Mouse (Mus musculus) gastrocnemius, adult 8-10 months (tissue): ENCODE data around the gene Sipa1l3. TPM values are rescaled to one million over a fixed set of nuclear protein-coding genes. Genes with fewer than 3 reads are reported as not detected.

Experiments
- DNase-seq, 2 experiments: peaks; one replicate each; pipeline ENCODE4 v3.0.0; 2022; ENCODE audit warnings: low spot score in 2 of 2
- total RNA-seq, 4 experiments: library from RNA; stranded (reverse); gene quantifications; 2 replicates each; pipeline ENCODE4 v1.2.4; 2022

Gene Sipa1l3
- total RNA-seq, 4 experiments from 2014 or later = 5.3 to 7.0 (median 6.2) TPM

DNA sequence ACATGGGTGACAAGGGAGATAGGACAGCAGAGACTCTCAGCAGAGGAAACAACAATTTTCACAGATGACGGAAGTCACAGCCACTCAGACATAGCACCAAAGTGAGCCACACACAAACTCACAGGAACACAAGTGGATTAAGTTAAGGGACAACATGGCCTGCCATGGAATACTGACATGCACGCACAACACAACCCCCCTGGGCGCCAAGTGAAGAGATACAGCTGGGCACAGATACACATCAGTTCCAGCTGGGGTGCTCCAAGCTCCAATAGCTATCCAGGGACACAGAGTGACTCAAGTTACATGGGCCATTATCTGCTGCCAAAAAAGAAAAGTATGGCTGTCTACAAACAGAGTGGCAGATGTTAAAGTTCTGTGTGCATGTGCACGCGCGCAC lies 228.6 kb downstream of the Sipa1l3 start:
- DNase-seq = no peak

DNA sequence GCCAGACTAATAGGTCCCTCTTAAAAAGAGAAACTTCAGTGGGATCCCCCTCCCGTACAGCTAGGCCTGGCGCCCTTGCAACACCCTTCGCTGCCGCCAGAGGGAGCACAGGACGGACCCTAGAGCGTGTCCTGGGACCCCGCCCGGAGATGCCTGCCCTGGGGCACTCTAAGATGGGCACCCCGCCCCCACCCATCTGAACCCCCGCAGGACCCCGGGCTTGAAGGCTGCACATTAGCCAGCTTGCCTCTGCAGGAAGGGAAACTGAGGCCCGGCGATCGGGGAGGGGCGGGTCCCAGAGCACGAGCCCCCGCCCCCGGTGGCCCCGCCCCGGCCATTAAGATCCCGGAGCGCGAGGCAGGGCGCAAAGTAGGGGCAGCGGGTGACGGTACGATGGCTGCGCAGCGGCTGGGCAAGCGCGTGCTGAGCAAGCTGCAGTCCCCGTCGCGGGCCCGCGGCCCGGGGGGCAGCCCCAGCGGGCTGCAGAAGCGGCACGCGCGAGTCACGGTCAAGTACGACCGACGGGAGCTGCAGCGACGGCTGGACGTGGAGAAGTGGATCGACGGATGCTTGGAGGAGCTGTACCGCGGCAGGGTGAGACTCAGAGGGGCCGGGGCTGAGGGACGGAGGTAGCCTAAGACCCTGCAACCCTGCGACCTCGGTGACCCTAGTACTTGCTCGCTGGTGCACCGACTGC lies 229.4 kb downstream of the Sipa1l3 start, which contains the start of gene Ppp1r14a:
Ppp1r14a (plus strand) TSS at position 367 of the 697 bp plus-strand sequence.
- peak; percentile 55 to 57 for DNase-seq

DNA sequence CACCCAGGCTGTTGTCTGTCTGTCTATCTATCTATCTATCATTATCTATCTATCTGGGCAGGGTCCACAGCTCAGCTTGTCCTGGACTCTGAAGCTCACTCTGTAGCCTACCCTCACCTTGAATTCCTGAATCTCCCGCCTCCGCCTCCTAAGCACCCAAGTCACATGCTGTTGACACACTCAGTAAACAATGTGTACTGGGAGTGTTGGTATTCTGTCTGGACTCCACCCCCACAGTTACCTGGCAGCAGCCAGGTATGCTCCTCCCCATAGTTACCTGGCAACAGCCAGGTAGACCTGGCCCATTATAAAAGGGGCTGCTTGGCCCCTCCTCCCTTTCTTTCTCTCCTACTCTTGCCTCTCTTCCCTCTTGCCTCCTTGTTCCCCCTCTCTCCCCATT lies 230.4 kb downstream of the Sipa1l3 start:
- no peak for DNase-seq

DNA sequence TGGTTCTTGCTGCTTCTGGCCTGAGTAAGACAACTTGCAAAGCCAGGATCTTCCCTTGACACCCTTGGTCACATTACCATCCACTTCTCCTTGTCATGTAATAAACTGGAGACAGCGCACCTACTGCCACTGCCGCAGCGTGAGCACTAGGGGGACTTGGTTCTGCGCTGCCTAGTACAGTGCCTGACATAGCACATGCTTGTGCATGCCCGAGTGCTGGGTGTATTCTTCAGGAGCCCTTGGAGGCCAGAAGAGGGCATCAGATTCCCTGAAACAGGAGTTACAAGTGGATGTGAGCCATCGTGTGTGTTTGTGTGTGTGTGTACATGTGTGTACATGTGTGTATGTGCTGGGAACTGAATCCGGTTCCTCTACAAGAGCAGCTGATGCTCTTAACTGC lies 231.0 kb downstream of the Sipa1l3 start:
- DNase-seq = no peak

DNA sequence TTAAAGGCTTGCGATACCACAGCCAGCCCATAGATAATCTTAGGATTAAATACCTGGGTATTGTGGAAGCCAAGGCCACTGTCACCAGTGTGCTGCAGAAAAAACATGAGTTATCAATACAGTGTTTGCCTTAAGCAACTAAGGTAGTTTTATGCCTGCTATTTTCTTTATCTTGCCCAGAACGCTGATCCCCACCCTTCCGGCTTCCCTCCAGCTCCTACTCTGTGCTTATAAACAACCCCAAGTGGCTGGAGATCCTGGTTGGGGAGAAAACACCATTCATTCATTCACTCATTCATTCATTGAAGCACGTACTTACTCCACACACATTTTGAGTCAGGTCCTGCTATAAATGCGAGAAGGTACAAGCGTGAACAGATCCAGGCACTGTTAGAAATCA lies 233.9 kb downstream of the Sipa1l3 start:
- DNase-seq = no peak

DNA sequence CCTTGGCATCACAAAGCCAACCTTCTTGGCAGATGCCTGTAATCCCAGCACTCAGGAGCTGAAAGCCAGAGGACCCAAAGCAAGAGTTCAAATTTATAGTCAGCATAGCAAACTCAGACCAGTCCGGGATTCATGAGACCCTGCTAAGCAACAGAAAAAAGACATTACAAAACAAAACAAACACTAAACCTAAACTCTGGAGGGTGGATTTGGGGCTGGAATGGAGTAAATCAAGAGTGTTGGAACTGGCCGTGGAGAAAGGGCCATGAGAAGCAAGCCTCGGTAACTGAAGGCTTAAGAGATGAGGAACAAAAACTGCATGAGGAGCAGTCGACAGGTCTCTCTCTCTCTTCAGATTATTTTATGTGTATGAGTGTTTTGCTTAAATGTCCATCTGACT lies 234.6 kb downstream of the Sipa1l3 start:
- DNase-seq = no peak

DNA sequence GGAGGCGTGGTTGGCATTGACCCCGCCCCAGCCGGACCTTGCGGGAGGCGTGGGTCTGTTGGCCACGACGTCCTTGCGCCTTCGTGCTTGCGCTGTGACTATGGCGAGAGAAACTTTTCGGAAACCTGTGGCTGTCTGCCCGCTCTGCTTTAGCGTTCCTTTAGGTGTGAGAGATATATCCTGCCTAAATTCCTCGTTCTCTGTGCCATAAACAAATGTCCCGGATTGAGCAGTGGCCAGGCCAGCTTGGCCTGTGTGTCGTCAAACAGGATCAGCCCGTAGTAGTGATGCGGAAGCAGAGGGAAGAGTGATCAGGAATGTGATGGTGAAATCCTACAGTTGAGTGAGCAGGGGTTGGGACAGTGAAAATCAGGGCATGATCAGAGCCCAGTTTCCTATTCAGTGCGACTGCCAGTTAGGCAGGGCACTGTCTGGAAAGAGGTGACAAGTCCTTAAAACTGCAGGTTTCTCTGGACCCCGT lies 236.3 kb downstream of the Sipa1l3 start:
- no peak for DNase-seq

DNA sequence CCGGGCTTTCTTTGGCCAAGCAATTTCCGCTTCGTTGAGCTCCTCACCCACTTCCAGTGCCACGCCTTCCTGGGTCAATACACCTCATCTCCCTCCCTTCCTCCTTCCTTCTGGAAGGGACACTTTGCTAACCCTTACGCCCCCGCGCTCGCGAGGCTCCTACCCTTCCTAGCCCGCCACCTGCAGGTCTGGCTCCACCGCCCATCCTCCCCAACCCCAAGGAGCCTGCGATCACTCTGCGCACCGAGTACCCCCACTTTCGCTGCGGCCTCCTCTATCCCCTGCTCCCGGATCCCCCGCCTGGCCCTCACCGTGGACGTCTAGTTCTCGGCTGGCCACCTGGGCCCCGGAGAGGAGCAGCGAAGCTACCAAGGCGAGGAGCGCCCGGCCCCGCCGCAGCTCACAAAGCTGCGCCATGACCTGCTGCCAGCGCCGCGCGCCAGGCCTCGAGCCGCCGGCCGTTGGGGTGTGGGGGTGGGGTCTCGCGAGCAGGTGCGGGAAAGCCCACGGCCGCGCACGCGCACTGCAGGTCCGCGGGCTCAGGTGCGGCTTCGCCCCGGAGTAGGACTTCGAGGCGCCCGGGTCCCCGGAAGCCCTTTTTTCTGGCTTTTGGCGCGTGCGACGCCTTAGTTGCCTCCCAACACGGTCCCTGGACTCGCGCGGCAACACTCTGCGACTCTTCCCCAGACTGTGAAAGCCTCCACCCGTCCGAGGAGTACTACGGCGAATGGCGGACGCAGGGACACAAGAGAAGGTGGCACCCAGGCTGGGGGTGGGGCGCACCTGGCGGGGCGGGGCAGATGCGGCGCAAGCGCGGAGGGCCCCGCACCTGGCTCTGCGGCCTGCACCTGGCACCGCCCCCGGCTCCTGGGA lies 237.0 kb downstream of the Sipa1l3 start, which contains the start of gene Spint2:
Spint2 (minus strand) TSS at position 712 of the 873 bp plus-strand sequence.
- peak in 1 of 2 experiments; percentile 24 for DNase-seq

DNA sequence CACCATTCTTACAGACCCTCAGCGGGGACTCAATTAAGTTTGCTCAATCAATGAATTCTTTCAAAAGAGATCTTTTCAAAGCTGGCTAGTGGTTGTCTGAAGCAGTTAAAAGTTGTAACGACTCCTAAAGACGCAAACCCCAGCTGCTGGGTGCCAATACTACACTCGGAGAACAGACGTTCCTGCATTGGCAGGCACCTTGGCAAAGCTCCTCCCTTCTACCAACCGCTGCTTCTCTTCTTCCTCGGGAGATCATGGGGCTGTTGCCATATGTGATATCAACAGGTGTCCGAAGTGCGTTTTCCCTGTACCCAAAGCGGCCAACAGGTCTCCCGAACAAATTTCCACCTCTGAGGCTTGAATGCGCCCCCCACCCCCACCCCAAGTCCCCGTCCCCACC lies 237.6 kb downstream of the Sipa1l3 start:
- no peak for DNase-seq

DNA sequence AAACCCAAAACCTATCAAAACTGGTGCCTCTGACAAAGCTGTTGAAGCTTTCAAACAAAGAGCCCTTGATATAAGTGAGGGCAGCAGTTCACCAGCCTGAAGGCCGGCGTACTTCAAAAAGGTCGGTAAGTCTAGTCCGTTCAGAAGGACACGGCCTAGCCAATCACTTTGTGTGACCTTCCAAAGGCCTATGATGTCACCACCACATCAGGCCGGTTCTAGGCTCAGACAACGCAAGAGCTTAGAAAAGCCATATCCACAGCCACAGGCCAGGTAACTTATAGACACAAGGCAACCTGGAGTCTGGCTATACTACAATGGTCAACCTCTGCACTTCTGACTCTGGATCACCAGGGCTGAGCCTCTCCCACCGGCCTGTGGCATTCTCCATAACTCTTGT lies 238.5 kb downstream of the Sipa1l3 start:
- DNase-seq = no peak

DNA sequence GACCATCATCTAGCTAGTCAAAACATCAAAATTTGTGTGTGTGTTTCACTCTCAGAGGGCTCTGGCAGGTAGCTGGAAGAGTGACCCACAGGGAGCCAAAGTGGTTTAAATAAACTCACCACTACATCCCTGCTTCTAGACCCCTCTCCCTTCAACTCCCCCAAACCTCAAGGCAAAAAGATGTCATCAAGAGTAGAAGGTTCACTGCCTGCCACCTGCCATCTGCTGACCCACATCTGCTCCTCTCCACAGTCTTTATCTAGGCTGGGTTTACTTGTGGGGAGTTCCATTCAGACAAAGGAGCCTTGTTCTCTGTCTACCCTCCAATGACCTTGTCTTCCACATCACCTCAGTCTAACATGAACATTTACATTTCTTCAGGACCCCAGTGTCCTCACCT lies 239.2 kb downstream of the Sipa1l3 start:
- DNase-seq = no peak

DNA sequence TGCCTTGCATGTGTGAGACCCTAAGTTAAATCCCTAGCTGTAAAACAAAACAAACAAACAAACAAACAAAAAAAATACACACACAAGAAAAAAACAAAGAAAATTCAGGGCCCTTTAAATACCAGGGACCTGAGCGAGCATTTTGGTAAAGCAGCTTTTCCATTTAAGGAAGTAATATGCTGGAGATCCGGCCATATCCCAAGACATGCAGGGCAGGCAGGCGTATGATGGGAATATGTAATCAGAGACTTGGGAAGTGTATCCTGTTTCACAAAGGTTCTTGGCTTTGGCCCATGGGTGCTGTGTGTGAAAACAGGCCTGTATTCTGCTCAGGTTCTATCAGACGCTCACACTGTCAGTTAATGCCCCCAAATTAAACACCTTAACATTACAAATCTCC lies 240.9 kb downstream of the Sipa1l3 start:
- DNase-seq = no peak

DNA sequence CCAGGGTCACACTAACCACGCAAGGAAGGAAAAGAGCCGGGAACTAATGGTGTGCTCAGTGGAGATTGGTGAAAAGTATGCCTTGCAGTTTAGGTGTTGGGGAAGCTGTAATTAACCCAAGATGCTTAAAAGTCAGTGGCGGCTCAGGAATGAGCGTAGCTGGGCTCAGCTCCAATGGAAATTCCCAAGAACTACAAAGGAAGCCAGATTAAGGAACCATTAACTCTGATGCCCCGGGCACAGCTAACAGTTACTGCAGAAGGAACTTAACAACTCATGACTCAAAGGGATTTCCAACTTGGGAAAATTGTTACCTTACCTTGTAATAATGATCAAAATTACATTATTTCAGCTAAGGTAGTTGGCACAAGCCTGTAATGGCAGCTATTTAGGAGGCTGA lies 241.7 kb downstream of the Sipa1l3 start:
- no peak for DNase-seq

DNA sequence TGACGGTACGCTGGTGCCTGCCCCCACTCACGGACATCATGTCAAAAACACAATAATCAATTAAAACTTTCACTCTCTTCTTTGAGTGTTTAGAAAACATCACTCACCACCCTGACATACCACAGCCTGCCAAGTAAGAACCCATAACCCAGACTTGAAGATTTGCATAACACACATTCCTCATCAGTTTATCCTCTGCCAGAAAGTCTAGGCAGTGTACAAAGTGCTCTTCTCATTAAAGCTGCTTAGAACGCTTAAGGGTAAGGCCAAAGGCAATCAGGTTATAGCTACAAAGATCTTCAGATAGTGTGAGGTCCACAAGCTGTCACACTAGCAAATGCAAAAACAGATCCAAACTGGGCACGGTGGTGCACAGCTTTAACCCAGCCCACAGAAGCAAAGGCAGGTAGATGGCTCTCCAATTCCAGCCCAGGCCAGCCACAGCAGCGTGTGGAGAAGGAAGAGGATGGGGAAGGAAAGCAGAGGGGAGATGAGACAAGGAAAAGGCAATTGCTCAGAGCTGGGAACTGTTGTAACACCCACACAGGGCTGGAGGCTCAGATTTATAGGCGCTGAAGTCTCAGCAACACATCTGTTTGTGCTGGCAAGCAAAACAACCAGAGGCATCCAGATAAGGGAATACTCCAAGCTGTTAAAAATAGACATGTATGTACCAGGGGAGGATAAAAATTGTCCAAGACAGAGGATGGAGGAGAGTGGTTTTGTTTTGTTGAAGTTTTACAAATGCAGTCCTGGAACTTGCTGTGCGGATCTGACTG lies 246.6 kb downstream of the Sipa1l3 start:
- DNase-seq = no peak

DNA sequence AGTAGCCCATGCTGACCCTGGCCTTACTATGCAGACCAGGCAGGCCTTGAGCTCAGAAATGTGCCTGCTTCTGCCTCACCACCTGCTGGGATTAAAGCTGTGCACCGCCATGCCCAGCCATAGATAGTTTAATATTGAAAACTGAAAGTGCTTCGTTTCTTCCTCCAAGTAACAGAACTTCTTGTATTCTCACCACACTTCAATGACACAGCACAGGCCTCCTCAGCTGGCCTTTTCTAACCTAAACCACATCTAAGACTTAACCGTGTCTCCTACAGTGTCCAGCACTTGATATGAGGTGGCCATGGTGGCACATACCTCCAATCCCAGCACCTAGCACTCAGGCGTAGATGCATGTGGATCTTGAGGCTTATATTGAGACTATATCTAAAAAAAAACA lies 248.0 kb downstream of the Sipa1l3 start:
- DNase-seq = no peak

Other genes with a start within 250 kb of the Sipa1l3 start
- gene Spint2, start 236.7 kb downstream of the Sipa1l3 start, total RNA-seq = 10 to 100 TPM; 11.2 to 15.9 (median 12.5) TPM
- gene Ppp1r14a, start 229.3 kb downstream of the Sipa1l3 start, total RNA-seq = 1 to 10 TPM; 2.7 to 3.4 (median 3.0) TPM
- 1 to 10 TPM in 3 of 4 experiments, under 1 TPM in 1; 0.92 to 4.5 (median 2.0) TPM for gene Dpf1, start 214.7 kb downstream of the Sipa1l3 start, total RNA-seq
- gene Catsperg2, start 208.4 kb upstream of the Sipa1l3 start, total RNA-seq = not detected
- gene Zfp84, start 249.9 kb upstream of the Sipa1l3 start, total RNA-seq = 1 to 10 TPM; 6.6 to 9.1 (median 7.4) TPM